Mouse (Mus musculus) lung, adult 18-20 months (tissue): ENCODE data around the gene Zbtb39.
"Not testable (repeated sequence)": the region's sequence is repeated elsewhere in the genome, so short reads cannot be mapped to it uniquely, and the experiment has no call there.

ENCODE experiments used
- DNase-seq, 2 experiments: peaks; one replicate each; pipeline ENCODE4 v3.0.0; 2022; ENCODE audit warnings: mixed read lengths in 2 of 2

The Zbtb39 gene

GRCm38 (mm10) chr10:127737552-127737951 is 1.8 kb upstream of the Zbtb39 start:
- no peak for DNase-seq

DNA sequence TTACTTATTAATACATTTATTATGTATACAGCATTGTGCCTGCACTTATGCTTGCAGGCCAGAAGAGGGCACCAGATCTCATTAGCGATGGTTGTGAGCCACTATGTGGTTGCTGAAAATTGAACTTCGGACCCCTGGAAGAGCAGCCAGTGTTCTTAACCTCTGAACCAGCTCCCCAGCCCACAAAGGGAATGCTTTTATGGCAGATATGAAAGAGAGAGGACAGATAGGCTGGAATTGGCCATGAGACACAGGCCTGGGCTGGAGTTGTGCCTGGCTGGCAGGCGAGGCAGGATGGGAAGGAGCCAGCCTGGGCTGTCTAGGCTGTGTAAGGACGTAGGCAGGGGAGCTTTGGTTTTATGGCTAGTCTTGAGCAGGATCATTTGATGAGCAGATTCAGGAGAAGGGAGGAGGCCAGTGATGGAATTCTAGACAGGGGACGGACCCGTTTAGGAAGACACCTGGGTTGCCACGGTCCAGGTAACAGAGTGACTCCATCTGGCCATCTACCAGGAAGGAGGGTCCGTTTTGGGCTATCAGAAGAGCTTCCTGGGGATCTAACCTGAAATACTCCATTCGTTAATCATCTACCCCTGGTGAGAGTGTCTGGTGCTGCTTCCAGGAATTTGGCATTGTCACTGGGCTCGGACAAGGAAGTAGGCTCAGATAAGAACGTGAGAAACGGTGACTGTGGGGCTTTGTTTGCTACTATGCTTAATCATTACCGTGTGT is 1.0 kb upstream of the Zbtb39 start:
- DNase-seq = peak; percentile 20 to 46

DNA sequence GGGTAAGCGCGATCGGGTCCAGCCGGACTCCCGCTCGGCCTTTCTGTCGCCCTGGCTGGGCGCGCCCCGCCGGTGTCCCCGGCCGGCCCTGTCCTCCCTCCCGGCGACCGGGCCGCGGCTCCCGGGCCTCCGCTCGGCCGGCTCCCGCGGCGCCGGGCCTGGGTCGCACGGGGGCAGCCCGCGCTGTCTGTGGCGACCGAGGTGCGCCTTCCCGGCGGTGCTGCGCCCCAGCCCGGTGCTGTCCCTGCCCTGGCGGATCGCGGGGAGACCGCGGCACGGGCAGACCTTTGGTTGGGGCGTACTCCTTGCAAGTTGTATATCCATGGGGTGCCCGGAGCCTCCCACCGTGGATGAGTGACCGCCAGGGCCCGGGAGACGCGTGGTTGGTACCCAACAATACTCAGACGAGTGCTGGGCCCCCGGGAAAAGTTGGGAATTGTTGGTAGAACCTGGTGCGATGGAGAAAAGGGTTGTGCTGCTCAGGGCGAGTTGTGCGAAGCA is 373 bp downstream of the Zbtb39 start:
- peak; percentile 23 to 35 for DNase-seq

DNA sequence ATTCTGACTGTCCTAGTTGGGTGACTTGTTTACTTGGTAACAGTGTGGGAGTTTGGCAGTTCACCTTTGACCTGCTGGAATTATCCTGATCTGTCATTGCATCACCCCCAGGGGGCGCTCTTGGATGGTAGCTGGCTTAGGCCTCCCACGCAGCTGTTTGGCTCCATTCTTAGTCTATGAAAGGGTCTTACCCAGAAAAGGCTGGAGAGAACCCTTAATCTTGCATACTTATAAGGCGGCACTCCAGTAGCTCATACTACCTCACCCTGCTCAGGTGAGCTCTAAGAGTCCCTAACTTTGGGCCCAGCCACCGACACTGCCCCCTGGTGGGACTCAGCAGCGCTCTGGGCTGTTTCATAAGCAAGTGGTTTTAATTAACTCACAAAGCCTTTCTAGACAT is 5.3 kb downstream of the Zbtb39 start:
- DNase-seq = peak; percentile 32 to 56

GRCm38 (mm10) chr10:127745886-127746285 is 6.5 kb downstream of the Zbtb39 start:
- DNase-seq = no peak

DNA sequence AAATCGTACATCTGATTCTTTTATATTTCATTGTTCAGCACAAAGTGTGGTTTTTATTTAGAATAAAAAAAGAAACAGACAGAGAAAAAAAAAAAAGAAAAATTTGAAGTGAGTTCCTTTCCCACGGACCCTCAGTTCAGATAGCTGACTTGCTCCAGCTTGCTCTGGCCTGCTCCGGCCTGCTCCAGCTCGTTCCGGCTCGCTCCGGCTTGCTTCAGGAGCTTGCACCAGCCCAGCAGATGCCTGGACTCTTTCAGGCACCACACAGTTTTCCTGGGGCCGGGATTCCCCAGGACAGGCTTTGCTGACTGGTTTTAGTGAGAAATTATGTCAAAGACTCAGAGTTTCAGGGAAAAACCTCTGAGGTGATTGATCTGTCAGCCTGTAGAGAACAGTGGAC is 7.9 kb downstream of the Zbtb39 start:
- DNase-seq = no peak

DNA sequence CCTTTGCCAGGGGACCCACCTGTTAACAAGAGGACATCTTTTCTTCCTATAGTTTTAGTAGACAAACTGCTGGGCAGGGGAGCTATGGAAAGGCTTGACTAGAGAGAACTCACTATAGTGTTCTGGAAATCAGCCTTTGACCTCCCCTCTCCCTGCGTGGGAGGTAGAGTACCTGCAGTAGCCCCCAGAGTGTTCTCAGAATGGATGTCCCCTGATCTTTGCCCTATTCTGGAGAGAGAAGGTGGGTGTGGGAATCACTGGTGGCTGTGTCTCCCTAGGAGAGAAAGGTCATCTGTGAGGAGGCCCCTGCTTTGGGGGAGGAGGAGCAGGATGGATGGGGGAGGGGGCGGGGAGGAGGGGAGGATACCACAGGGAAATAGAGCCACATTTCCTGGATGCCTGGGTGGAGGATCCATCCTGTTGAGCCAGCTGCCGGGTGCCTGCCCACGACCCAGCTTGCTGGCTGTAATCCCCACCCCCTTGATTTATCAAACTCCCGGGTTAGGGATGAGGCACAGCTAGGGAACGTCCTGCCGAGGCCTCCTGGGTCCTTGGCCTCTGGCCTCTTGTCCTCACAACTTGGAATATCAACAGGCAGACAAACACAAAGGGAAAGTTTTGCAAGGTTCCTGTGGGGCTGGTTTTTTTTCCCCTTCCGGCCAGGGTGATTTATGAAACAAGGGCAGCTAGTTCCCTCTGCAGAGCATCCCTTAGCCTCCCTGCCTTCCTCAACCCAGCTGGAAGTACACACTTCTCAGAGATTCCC is 9.7 kb downstream of the Zbtb39 start:
- peak; percentile 45 to 59 for DNase-seq

GRCm38 (mm10) chr10:127750136-127750777 is 10.9 kb downstream of the Zbtb39 start:
- no peak for DNase-seq

- DNase-seq = peak; percentile 50 to 69
These were observed 12.2 kb downstream of the Zbtb39 start, which contains the start of gene Gpr182 for GRCm38 (mm10) chr10:127751548-127751947. Gene Gpr182 (minus strand): TSS chr10:127751732.

GRCm38 (mm10) chr10:127754566-127755166 is 15.3 kb downstream of the Zbtb39 start:
- DNase-seq = peak in 1 of 2 experiments; percentile 48

GRCm38 (mm10) chr10:127755246-127755645 is 15.9 kb downstream of the Zbtb39 start:
- peak in 1 of 2 experiments; percentile 9 for DNase-seq

DNA sequence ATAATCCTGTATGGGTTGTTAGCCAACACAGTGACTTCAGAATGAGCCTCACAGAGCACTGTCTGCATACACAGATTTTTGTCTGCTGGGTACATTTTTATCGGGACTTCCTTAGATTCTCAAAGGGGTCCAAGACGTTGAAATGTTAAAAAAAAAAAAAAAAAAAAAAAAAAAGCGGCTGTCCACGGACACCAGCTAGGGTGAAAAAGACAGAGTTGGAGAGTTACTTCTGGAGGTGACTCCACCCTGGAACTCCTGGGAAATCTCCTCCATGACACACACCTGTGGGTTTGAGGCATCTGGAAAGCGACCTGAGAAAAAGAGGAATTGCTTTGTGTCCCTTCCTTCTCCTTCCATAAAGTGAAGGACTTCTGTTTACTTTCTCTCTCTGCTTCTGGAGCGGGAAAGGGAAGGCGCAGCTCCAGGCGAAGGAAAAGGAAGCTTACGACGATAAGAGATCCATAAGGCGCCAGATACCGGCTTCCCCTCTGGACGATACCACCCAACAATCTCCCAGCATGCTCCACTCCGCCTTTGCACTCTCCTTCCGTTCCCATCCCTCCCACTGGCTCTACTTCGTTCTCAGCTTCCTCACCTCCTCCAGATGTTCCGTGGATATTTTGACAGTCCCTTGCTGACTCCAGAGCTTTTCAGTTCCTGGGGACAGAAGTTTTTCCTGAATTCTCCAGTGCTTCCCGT is 16.6 kb downstream of the Zbtb39 start:
- DNase-seq = peak; percentile 66 to 71

GRCm38 (mm10) chr10:127759181-127760110 is 20.1 kb downstream of the Zbtb39 start, which contains the start of the genes Rdh1 and Rdh16f1:
Gene Rdh1 (plus strand): TSS chr10:127759721.
Gene Rdh16f1 (plus strand): TSS chr10:127759787.
- DNase-seq = no peak

DNA sequence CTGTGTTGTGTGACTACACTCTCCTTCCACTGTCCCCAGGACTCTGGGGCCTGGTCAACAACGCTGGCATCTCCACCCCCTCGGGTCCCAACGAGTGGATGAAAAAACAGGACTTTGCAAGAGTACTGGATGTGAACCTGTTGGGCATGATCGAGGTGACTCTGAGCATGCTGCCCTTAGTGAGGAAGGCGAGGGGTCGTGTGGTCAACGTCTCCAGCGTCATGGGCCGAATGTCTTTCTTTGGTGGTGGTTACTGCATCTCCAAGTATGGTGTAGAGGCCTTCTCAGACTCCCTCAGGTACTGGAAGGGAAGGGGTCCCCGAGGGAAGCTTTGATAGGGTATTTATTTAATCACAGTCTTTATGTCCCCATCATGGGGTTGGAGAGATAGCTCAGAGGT is 23.6 kb downstream of the Zbtb39 start:
- DNase-seq = not testable (repeated sequence)

GRCm38 (mm10) chr10:127763914-127764680 is 24.8 kb downstream of the Zbtb39 start:
- no peak for DNase-seq

GRCm38 (mm10) chr10:127766564-127766963 is 27.2 kb downstream of the Zbtb39 start:
- no peak for DNase-seq

- no peak for DNase-seq
These were observed 36.7 kb downstream of the Zbtb39 start, which contains the start of gene Rdh9 for GRCm38 (mm10) chr10:127776011-127776410. Gene Rdh9 (plus strand): TSS chr10:127776386.

DNA sequence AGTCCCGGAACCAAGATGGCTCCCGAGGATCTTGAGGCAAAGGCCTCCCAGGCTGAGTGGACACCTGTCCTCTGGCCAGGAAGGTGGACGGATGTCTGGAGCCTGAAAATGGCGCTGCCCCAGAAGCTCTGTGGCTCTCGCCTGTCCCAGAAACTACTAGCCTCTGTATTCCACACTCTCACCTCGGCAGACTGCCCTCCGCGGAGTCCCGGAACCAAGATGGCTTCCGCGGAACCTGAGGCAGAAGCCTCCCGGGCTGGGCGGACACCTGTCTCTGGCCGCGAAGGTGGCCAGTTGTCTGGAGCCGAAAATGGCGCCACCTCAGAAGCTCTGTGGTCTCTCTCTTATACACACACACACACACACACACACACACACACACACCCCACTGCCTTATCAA is 43.0 kb downstream of the Zbtb39 start:
- DNase-seq = not testable (repeated sequence)

- DNase-seq = not testable (repeated sequence)
These were observed 46.1 kb downstream of the Zbtb39 start for GRCm38 (mm10) chr10:127785411-127785810.
